In genomic region chr2:60172531-60172914, GRCm38 (mm10) we compare ENCODE assay signal across 13 mouse cellular contexts. TPM values are rescaled to one million over a fixed set of nuclear protein-coding genes. Genes with fewer than 3 reads are reported as not detected.
DNase-seq lines count a peak whose midpoint lies in the region; ATAC-seq and TF ChIP-seq lines count a peak whose summit lies in the region.
"Had no signal": no experiment of that assay in that cellular context is flagged by ENCODE, and none has a peak within 500 bp of the region (broad histone marks: within the 10 kb centered on the region; RNA-seq: fewer than 3 reads in every experiment).

No protein-coding gene starts in this region.

- H3K9me3 ChIP-seq in megakaryocyte, embryonic 14.5 days = peaks cover 14% of the 10 kb centered on the region
- H3K9me3 ChIP-seq: neural tube, embryonic 13.5 days had no signal

- intact Hi-C loops in left cerebral cortex, adult 2 months (cut with DNase I) = no loop called here

- H3K27ac ChIP-seq in left cerebral cortex, adult 2 months = no peak overlapping the region
- H3K27ac ChIP-seq: hindbrain, embryonic 14.5 days; neural tube, embryonic 13.5 days had no signal

- peak; percentile 73 for ATAC-seq in granulocyte monocyte progenitor cell, adult 5-6 weeks (replicated peaks; ENCODE audit: poor library complexity, severe bottlenecking)

- H3K4me1 ChIP-seq in megakaryocyte, embryonic 14.5 days = peaks cover 20% of the 10 kb centered on the region
- H3K4me1 ChIP-seq: neural tube, embryonic 13.5 days had no signal

- peaks cover 3% of the 10 kb centered on the region for H3K36me3 ChIP-seq in megakaryocyte, embryonic 14.5 days (replicated peaks; ENCODE audit: low read length)
- H3K36me3 ChIP-seq: neural tube, embryonic 13.5 days had no signal

- TF ChIP-seq CTCF in left cerebral cortex, adult 2 months (IDR thresholded peaks at IDR 0.05) = no peak

- no peaks in the 10 kb centered on the region for H3K27me3 ChIP-seq in megakaryocyte, embryonic 14.5 days (replicated peaks)
- H3K27me3 ChIP-seq: neural tube, embryonic 13.5 days had no signal

- peak; percentile 68 for DNase-seq in 3T3-L1 (ENCODE audit: low read depth, low spot score)
- DNase-seq in B cell, adult 2 months = peak; percentile 81 to 82
- DNase-seq in cerebellum, adult 9-11 months = no peak
- no peak for DNase-seq in left cerebral cortex, adult 2 months (ENCODE audit: extremely low spot score in 1 of 2, low spot score in 2 of 2)
- DNase-seq in right cerebral cortex, postnatal 10 days (ENCODE audit: low spot score in 2 of 2) = no peak
- DNase-seq in cerebellum, postnatal 36 days = no peak
- DNase-seq: cerebellum, adult 8-10 months; gastrocnemius, postnatal 10 days; lung, embryonic 14.5 days had no signal

- H3K4me3 ChIP-seq in megakaryocyte, embryonic 14.5 days (replicated peaks) = peak overlapping the region; percentile 54
- H3K4me3 ChIP-seq in left cerebral cortex, adult 2 months = no peak overlapping the region
- H3K4me3 ChIP-seq: neural tube, embryonic 13.5 days had no signal

RNA-seq across cellular contexts. Expression of gene Baz2b, which starts 37.1 kb away (rescaled TPM):
- 74.9 and 115 TPM in 2 replicates for total RNA-seq in granulocyte monocyte progenitor cell, adult 5-6 weeks (2014; fragmentation: Nextera tagmentation)
- 76.0 and 80.2 TPM in 2 replicates for total RNA-seq in granulocyte monocyte progenitor cell, adult 5-6 weeks (2017)
- polyA plus RNA-seq in megakaryocyte, embryonic 14.5 days (2012; ENCODE audit: insufficient read depth, low replicate concordance) = 17.1 TPM in 1 of 2 replicates, not detected in the other
- total RNA-seq in left cerebral cortex, adult 2 months (2021) = 10 to 100 TPM; 64.2 to 67.9 TPM

RNA-seq across cellular contexts. Expression of gene March7, which starts 37.2 kb away (rescaled TPM):
- 53.4 and 54.1 TPM in 2 replicates for total RNA-seq in granulocyte monocyte progenitor cell, adult 5-6 weeks (2014; fragmentation: Nextera tagmentation)
- total RNA-seq in granulocyte monocyte progenitor cell, adult 5-6 weeks (2017) = 71.9 and 82.6 TPM in 2 replicates
- 0.88 and 1.2 TPM in 2 replicates for polyA plus RNA-seq in megakaryocyte, embryonic 14.5 days (2012; ENCODE audit: insufficient read depth, low replicate concordance)
- 10 to 100 TPM; 60.3 to 60.7 TPM for total RNA-seq in left cerebral cortex, adult 2 months (2021)

Comparison
In these comparisons a context has a peak if more than half of its experiments do, and no peak if none do; other contexts are left out.
1. DNase-seq: peak in 3T3-L1 (single experiment) and B cell, adult 2 months (2 of 2); none in cerebellum, adult 9-11 months (single experiment), left cerebral cortex, adult 2 months (0 of 2), right cerebral cortex, postnatal 10 days (0 of 2) and cerebellum, postnatal 36 days (0 of 2).